Mouse (Mus musculus): ENCODE results near the gene Pim1.

The Pim1 gene

GRCm38 (mm10) chr17:29465405-29466010 lies 25.0 kb upstream of the Pim1 start:
- no peak for DNase-seq (ENCODE audit: low spot score in 2 of 2)

GRCm38 (mm10) chr17:29467030-29467429 lies 23.5 kb upstream of the Pim1 start:
- no peak for DNase-seq (ENCODE audit: low spot score in 2 of 2)

GRCm38 (mm10) chr17:29473466-29473865 lies 17.1 kb upstream of the Pim1 start:
- DNase-seq (ENCODE audit: low spot score in 2 of 2), result no peak

GRCm38 (mm10) chr17:29474036-29474435 lies 16.5 kb upstream of the Pim1 start:
- no peak for DNase-seq (ENCODE audit: low spot score in 2 of 2)

GRCm38 (mm10) chr17:29475142-29475541 lies 15.4 kb upstream of the Pim1 start:
- no peak for DNase-seq (ENCODE audit: low spot score in 2 of 2)

- no peak for DNase-seq (ENCODE audit: low spot score in 2 of 2)
Measured at GRCm38 (mm10) chr17:29476461-29476860, 14.1 kb upstream of the Pim1 start.

GRCm38 (mm10) chr17:29477357-29477756 lies 13.2 kb upstream of the Pim1 start:
- no peak for DNase-seq (ENCODE audit: low spot score in 2 of 2)

GRCm38 (mm10) chr17:29478271-29478670 lies 12.3 kb upstream of the Pim1 start:
- no peak for DNase-seq (ENCODE audit: low spot score in 2 of 2)

- no peak for DNase-seq (ENCODE audit: low spot score in 2 of 2)
Measured at GRCm38 (mm10) chr17:29480256-29480655, 10.3 kb upstream of the Pim1 start.

- no peak for DNase-seq (ENCODE audit: low spot score in 2 of 2)
Measured at GRCm38 (mm10) chr17:29482632-29483031, 7.9 kb upstream of the Pim1 start.

- no peak for DNase-seq (ENCODE audit: low spot score in 2 of 2)
Measured at GRCm38 (mm10) chr17:29483282-29483681, 7.3 kb upstream of the Pim1 start.

- no peak for DNase-seq (ENCODE audit: low spot score in 2 of 2)
Measured at GRCm38 (mm10) chr17:29484431-29484830, 6.1 kb upstream of the Pim1 start.

- no peak for DNase-seq (ENCODE audit: low spot score in 2 of 2)
Measured at GRCm38 (mm10) chr17:29485336-29486233, 5.0 kb upstream of the Pim1 start.

- DNase-seq (ENCODE audit: low spot score in 2 of 2), result no peak
Measured at GRCm38 (mm10) chr17:29488257-29488977, 2.1 kb upstream of the Pim1 start.

GRCm38 (mm10) chr17:29488978-29489970 lies 1.3 kb upstream of the Pim1 start:
- DNase-seq (ENCODE audit: low spot score in 2 of 2), result peak in 1 of 2 experiments; percentile 33

GRCm38 (mm10) chr17:29489971-29490712 lies 411 bp upstream of the Pim1 start:
- peak; percentile 98 to 99 for DNase-seq (ENCODE audit: low spot score in 2 of 2)

GRCm38 (mm10) chr17:29491591-29492268 lies 1.2 kb downstream of the Pim1 start:
- DNase-seq (ENCODE audit: low spot score in 2 of 2), result peak; percentile 44 to 49

GRCm38 (mm10) chr17:29492269-29493191 lies 2.0 kb downstream of the Pim1 start:
- DNase-seq (ENCODE audit: low spot score in 2 of 2), result peak; percentile 43 to 49

GRCm38 (mm10) chr17:29493461-29493980 lies 3.0 kb downstream of the Pim1 start:
- DNase-seq (ENCODE audit: low spot score in 2 of 2), result no peak
